Mouse (Mus musculus) 416B (cell line): Measurements from ENCODE around the gene Jak1.
A peak's percentile ranks its signal among the peaks of the same experiment; 100 is the strongest.
"Not testable (repeated sequence)": the region's sequence is repeated elsewhere in the genome, so short reads cannot be mapped to it uniquely, and the experiment has no call there.

Experiments used
- DNase-seq: peaks from one replicate; pipeline ENCODE4 v3.0.0; 2011; ENCODE audit warnings: low read depth

Gene Jak1

DNA sequence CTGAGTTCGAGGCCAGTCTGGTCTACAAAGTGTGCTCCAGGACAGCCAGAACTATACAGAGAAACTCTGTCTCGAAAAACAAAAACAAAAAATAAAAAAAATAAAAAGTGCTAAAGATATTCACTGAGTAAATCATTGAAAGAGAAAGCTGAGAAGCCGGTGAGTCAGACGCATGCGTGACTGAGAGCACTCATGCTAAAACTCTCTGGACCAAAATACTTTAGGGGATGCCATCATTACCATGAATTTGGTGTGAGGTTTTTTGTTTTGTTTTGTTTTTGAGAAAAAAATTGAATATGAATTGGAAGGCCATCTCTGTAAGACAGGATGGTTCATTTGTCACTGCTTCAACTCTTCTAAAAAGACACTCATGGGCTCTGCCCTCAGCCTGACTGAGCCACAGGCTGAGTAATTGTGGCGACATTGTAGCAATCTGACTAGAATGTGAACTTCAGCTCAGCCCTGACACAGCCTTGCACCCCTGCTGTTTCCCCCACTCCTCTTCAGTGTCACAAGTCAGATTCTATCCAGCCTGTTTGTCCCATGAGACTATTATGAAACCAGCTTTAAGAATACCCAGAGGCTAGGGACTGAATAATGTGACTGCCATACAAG is 11.5 kb upstream of the Jak1 start:
- DNase-seq = no peak

DNA sequence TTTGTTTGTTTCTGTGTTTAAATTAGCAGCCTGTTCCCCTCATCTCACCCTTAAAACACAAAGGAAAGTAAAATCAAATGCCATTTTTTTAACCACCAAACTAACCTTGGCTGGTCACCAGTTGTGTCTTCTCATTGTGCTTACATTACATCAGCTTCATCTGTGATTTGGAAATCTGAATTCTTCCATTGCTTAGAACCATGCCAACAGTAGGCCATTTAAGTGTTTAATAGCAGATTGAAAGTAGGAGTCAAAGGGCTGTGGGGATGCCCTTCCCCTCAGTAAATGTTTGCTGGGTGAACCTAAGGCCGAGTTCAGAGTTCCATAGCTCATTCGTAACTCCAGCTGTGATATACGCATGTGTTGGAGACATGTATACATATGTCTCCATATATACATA is 10.8 kb upstream of the Jak1 start:
- no peak for DNase-seq

DNA sequence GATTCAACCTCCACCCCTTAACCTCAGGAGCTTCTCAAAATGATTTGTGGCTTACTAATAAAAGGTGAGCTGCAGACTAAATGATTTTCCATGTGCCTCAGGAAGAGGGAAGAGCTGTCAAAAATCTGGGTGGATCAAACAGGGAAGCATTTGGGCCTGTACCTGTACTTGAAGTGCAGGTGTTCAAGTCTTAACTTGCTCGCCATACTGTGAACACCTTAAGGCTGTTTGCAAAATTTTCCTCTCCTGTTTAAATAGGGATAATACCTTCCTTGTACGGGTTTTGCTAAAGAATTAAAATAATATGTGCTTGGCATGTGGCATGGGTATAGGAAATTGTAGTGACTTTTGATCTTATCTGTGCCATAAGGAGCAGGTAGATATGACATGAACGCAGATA is 5.7 kb upstream of the Jak1 start:
- DNase-seq = no peak

DNA sequence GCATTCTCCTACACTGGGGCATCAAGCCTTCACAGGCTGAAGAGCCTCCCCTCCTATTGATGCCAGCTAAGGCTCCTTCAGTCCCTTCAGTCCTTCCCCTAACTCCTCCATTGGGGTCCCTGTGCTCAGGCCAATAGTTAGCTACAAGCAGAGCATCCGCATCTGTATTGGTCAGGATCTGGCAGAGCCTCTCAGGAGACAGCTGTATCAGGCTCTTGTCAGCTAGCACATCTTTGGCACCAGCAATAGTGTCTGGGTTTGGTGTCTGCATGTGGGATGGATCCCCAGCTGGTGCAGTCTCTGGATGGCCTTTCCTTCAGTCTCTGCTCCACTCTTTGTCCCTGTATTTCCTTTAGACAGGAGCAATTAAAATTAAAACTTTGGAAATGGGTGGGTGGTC is 3.4 kb upstream of the Jak1 start:
- not testable (repeated sequence) for DNase-seq

DNA sequence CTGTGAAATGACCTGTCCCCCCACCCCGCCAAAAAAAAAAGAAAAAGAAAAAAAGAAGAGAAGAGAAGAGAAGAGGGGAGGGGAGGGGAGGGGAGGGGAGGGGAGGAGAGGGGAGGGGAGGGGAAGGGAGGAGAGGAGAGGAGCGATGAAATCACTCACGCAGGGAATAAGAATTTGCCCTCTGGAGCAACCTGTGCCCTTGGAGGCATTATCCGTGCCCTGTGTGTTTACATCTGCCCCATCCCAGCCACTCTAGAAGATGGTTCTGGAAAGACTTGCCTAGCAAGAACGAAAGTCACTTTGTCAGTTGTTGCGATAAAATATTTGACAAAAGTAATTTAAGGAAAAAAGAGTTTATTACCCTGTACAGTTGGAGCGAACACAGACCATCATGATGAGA is 441 bp upstream of the Jak1 start:
- no peak for DNase-seq

DNA sequence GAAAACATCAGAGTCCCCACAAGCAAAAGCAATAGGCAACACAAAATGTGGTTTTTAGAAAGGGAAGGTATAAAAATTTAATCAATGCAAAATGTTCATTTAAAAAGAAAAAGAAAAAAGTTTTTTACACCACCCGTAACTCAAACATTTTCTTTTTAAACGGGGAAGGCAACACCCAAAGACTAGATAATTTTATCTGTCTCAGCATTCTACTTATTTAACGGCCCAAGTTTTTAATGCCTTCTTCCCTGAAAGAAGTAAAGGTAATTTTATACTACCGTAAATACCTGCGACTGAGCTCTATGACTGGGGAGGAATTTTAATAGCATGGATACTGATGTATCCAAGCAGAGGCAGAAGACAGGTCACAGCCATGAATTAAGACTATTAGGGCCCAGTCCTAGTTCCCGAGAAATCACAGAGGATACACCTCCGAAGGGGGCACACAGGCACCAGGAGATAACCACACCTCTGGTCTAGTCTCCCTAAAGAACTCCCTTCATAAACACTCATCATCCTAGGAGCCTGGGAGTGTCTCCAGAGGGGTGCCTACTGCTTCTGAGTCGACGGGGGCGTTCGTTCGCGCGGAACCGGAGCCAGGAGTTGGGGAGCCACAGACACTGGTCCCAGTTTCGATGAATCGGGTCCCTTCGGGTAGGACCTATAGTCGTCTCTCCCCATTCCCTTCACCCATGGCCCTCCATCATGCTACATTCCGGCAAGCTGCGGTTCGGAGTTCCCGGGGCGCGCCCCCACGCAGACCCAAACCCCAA is 928 bp downstream of the Jak1 start:
- peak; percentile 29 for DNase-seq

DNA sequence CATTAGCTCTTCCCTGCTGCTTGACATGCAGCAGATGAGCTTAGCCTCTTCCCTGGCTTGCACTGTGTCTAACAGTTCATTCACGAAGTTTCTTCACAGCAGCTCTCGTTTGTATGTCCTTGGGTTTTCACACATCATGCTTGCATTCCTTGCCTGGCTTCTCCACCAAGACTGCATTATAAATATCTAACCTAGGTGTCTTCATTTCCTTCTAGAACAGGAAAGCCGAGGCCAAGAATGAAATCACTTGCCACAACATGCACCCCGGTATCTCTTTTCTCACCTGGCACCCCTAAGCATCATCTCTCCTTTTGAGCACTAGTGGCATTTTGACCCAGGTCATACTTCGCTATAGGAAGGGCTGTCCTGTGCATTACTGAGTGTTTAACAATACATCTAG is 3.5 kb downstream of the Jak1 start:
- no peak for DNase-seq

DNA sequence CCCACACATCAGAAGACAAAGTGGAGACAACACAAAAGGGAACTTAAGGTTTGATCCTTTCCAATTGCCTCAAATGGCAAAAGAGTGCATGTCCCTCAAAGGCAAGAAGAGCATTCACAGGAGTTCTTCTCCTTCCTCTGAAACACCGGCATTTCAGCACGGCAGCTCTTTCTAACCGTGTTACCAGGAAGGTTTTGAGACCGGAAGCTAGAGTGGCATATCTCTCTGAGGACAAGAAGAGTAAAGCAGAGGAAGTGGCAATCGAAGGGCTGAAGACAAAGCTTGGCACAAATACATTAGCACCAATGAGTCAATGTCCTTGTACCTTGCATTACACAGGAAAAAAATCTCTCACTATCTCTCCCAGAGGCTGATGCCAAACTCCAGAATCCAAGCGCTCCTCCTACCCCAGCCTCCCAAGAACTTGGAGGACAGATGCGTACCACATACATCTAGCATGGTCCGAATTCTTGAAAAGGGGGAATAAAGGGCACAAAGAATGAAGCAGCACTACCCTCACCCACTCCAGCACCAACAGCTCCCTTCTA is 4.3 kb downstream of the Jak1 start:
- DNase-seq = peak; percentile 68

DNA sequence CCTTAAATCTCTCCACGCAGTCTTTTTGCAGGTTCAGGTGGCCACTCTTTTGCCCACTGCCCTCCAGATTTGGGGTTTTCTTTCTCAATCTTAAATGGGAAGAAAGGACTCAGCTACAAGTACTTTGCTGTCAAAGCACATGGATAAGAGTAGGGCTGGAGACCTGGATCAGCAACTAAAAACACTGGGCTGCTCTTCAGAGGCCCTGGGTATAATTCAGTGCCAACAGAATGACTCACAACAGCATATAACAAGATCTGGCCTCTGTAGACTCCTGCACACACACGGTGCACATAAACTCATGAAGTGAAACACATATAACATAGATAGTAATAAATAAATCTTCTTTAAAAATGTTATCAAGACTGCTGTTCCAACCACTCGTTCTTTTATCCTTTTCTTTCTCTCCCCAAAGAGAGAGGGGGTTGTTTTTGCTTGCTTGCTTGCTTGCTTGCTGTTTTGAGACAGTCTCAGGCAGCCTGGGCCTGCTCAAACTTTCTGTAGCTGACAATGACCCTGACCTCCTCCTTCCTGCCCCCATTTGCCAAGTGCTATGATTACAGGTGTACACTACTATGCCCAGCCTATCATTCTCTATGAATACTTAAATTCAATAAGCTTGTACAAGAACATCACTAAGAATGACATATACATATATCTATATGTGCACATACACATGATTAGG is 8.4 kb downstream of the Jak1 start:
- DNase-seq = no peak

DNA sequence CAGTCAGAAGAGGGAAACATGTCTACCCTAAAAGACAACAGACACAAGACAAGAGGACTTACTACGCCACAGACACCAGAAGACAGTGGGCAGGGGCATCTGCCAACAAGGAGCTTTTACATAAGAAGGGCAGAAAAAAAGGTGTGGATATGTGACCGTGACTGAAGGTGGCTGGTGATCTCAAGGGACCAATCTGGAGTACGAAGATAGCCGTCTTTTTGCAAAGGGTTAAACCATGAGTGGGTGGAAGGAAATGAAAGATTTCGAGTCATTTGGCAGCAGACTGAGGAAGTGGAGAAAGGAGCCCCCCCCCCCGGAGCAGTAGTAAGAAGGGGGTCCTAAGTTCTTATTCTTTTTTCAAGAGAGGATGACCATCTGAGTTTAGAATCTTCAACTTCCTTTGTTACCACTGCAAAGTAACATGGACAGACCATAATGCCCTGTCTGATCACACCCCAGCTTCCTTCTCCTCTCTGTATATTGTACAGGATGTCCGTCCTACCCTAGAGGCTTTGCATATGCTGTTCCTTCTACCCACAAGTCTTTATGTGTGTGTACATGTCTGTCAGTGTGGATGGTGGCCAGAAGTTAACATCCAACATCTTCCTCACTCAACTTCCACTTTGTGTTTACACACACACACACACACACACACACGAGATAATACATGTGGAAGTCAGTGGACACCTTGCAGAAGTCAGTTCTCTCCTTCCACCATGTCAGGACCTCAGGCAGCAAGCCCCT is 10.3 kb downstream of the Jak1 start:
- no peak for DNase-seq

DNA sequence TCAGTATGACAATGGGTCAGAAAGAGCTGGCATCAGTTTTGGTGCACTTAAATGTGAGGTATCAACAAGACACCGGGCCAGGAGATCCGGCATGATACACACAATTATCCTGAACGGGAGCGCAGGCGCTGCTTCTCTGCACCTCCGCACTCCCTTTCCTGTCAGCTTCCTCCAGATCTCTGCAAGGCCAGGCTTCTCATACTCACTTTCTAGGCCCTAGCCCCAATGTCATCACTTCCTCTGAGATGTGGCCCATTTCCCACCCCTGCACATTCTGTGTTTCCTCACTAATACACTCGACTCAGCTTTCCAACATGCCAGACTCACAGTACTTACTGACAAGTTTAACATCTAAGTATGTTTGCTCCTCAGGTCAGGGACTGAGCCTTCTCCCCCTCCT is 11.1 kb downstream of the Jak1 start:
- peak; percentile 76 for DNase-seq

DNA sequence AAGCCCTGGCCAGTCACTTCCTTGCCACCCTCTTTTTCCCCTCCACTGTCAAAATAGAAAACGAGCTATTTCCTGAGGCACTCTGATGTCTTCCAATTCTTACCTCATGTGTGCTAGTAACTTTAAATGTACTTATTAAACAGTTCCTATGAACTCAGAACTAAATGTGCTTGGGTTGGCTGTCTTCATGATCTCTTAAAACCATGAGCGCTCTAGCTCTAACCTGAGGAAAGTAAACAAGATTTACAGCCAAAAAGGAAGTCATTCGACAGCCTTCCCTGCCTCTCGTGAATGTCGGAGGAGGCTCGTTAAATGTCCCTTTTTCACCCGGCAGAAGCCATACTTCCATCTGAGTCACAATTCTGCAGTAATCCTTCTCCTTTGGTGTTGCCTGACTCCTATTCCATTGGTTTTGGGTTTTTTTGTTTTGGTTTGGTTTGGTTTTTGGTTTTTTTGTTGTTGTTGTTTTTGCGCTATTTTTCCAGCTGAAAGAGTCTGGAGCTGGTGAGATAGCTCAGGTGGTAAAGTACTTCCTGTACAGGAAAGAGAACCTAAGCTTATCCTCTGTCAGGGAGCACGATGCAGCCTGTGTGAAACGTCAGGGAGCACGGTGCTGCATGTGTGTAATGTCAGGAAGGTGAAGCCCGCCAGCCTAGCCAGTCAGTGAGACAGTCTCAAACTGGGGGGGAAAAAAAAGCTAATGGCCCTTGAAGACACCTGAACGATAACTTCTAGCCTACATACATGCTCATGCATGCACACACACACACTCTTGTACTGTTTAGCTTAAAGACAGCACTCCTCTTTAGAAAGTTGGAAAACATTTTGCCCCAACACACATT is 12.1 kb downstream of the Jak1 start:
- DNase-seq = peak; percentile 46

DNA sequence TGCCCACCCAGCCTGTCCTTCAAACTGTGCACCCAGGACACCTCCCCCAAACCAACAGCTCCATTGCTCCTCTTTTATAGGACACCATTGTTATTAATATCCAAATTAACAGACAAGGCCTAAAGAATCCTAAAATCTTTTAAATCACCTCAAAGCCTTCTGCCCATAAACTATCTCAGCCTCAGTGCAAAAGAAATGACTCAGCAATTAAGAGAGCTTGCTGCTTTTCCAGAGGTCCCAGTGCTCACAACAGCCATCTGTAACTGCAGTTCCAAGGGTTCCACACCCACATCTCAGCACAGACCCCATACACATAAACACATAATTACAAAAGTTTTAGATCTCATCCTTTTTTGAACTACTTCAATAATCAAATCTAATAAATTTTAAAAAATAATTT is 13.1 kb downstream of the Jak1 start:
- no peak for DNase-seq

DNA sequence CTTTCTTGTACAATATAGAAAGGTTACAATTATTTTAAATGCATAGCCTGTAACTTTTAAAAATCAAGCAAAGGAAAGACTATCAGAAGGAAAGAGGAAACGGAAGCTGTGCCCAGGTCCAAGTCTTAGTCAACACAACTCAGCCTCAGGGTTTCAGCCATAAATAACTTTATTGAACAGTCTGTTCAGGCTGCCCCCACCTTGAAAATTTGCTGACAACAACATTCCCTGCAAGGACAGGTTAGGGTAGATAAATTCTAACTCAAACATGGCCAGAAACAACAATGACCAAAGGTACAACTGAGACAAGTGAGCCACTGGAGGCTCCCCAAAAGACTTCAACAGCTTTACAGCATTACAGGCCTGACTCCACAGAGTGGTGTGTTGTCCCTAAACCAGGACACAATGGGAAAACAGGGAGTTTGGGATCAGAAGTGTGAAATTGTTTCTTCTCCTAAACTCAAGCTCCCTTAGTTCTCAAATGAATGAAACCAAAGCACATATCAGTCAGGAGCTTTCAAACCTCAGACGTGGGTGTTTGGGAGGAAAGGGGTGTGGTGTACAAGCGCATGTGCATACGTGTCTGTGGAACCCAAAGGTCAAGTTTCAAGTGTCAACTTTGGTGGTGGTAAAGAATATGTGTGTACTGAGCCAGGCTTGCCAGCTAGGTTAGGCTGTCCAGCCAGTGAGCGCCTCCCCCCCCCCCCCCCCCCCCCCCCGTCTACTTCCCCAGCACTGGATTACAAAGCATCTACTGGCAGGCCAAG is 14.9 kb downstream of the Jak1 start:
- peak; percentile 44 for DNase-seq

DNA sequence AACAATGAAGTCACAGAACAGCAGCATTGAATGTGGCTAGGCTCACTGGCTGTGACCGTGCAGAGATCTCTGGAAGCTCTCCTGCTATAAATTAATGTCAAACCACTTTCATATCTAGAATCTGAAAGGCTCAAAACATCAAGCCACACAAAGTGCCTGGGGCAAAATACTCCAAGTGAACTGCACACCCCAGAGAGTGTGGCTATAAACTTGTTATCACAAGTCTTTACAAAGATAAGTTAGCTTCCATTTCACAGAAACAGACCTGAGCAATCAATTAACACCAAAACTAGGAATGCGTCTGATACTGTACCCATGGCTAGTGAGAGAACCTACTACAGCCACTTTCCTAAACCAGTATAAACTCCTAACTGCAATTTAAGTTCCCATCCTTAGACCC is 17.7 kb downstream of the Jak1 start:
- DNase-seq = no peak

DNA sequence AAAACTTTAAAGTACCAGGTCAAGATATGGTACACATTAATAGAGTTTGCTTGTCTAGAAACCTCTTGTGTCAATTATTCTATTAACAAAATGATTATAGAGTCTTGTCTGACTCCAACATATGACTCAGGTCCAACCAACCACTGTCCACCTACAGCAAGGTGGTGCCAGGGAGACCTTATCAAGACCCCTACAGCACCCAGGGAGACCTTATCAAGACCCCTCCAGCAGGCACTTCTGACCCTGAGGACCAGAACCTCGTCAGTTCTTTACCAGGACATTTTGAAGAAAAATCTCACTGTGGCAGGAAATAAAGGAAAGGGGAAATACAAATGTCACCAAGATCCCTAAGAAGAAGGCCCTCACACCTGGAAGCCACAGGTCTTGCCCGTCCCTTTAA is 18.5 kb downstream of the Jak1 start:
- DNase-seq = no peak

DNA sequence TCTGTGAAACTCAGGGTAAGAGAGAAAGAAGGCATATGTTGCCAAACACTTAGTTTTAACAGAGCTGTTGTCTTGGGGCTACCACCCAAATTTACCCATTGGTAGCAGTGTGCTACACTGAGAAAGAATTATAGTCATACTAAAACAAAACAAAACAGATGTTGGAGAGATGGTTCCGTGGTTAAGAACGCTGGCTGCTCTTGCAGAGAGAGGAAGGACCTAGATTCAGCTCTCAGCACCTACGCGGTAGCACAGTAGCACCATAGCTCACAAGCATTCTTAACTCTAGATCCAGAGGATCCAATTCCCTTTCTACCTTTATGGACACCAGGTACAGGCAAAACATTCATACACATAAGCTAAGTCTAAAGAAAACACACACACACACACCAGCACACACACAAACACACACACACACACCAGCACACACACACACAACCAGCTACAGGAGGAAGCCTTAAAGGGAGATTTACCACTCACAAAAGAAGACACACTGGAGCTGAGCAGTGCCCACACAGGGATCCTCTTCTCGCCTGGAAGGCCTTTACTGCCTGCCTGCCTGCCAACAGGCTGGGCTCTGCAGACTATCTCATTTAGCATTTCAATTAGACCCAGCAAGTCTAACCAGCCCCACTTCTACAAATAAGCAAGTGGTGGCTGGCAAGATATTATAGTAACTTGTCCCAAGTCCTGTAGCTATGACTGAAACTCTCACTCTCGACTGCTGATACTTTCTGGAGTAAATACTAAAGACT is 20.6 kb downstream of the Jak1 start:
- peak; percentile 45 for DNase-seq

DNA sequence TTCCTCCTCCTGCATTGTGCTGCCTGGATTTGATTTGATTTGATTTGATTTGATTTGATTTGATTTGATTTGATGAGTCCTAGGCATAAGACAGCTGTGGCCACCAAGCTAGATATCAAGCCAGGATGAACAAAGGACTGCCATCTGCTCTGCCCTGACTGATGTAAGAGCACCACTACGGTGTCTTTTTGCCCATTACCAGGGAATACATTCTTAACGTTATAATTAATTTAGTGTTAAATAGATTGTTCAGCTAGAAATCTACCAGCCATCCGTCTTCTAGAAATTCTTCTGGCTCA is 24.3 kb downstream of the Jak1 start:
- no peak for DNase-seq

DNA sequence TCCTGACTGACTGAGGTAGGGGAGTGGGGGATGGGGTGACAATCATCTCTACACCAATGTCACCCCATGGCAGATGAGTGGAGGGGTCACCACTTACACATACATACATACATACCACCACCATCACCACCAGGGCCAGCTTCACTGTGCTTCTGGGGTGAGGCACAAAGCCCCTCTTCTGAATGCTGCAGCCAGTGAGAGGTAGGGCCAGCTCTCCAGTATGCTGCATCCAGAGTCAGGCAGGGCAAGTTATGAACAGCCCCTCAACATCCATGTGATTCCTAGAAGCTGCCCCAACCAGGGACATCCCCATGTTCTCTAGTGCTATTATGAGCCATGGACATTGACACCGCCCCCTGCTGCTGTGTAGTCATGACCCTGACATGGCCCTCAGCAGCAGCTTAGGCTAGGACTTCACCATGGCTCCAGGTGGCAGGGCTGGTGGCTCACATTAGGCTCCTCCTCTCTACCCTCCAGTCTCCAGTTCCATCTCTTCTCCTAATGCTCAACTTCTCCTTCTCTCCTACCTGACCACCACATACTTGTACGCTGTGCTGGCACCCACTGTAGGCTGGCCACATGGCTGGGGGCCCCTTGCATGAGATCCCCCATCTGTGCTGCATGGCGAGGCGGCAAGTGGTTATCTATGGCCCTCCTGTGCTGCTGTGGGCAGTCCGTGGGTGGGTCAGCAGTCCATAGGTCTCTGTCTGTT is 24.8 kb downstream of the Jak1 start:
- DNase-seq = no peak
